Mouse (Mus musculus): Measurements from ENCODE around the gene Gm37240. TPM values are rescaled to one million over a fixed set of nuclear protein-coding genes. Genes with fewer than 3 reads are reported as not detected.
"Not testable (repeated sequence)": the region's sequence is repeated elsewhere in the genome, so short reads cannot be mapped to it uniquely, and the experiment has no call there.

Gm37240 gene
- total RNA-seq, 2 experiments from 2014 or later: 0.98 to 1.0 TPM

DNA sequence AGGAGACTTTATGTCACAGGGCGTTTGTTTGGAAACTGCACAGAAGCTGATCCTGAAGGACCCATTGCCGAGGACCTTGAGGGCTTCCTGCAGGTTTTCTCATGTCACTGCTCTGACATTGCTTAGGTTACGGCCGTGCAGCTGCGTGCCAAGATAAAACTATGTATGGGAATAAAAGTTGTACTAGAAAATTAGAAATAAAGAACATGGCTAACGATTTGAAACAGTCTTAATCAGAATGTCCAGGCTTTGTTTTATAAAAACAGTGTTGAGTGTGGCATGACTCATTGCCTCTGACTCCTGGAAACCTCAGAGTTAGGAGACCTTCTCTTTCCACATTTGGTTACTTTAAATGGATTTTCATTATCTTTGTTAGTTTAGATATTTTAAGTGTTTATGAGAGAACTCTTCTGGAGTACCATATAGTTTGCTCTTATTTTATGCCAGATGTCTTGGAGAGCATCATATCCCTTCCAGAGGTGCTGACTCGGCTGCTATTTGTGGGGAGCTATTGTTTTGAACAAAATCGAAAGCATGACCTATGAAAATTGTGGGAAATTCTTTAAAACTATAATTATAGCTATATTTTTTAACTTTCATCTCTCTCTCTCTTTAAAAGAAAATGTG lies 960.0 kb downstream of the Gm37240 start:
- DNase-seq (ENCODE audit: low spot score in 2 of 2): no peak

- DNase-seq (ENCODE audit: low spot score in 2 of 2): no peak
These were observed 961.2 kb downstream of the Gm37240 start for GRCm38 (mm10) chr3:84926140-84926539.

GRCm38 (mm10) chr3:84925229-84925628 lies 962.1 kb downstream of the Gm37240 start:
- DNase-seq (ENCODE audit: low spot score in 2 of 2): no peak

- no peak for DNase-seq (ENCODE audit: low spot score in 2 of 2)
These were observed 963.6 kb downstream of the Gm37240 start for GRCm38 (mm10) chr3:84923670-84924069.

GRCm38 (mm10) chr3:84923256-84923655 lies 964.1 kb downstream of the Gm37240 start:
- DNase-seq (ENCODE audit: low spot score in 2 of 2): no peak

DNA sequence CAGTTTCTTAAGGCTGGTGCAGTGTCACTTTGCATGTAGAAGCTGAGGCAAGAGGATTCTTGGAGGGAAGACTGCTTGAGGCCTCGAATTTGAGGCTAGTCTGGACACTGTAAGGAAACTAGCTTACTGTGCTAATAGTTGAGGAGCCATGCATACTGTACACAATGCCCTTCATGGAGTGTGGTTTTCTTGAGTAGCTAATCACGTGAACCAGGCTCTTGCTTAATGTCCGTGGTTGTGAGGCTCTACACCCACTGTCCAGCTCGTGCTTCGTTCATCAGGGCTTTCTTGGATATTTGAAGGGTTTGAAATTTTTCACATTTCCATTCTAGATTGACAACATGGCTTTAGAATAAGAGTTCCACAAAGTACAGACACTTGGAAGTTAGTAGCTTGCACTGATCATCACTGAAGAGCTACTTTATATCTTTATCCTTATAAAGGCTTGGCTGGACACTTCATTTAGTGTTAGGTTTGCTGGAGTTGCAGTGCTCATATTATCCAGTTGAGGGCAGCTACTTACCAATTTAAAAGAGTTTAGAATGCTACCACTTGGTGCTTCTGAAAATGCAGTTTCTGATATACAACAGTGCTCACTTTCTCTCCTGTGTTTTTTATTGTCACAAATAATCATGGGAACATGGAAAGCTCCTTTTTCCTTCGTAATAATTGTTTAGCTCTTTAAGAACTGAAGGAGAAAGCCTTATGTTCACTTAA lies 965.5 kb downstream of the Gm37240 start:
- peak in 1 of 2 experiments; percentile 65 for DNase-seq (ENCODE audit: low spot score in 2 of 2)

GRCm38 (mm10) chr3:84917903-84918679 lies 969.2 kb downstream of the Gm37240 start:
- no peak for DNase-seq (ENCODE audit: low spot score in 2 of 2)

- DNase-seq (ENCODE audit: low spot score in 2 of 2): no peak
These were observed 973.0 kb downstream of the Gm37240 start for GRCm38 (mm10) chr3:84914284-84914683.

- peak in 1 of 2 experiments; percentile 29 for DNase-seq (ENCODE audit: low spot score in 2 of 2)
These were observed 980.8 kb downstream of the Gm37240 start for GRCm38 (mm10) chr3:84906528-84906927.

DNA sequence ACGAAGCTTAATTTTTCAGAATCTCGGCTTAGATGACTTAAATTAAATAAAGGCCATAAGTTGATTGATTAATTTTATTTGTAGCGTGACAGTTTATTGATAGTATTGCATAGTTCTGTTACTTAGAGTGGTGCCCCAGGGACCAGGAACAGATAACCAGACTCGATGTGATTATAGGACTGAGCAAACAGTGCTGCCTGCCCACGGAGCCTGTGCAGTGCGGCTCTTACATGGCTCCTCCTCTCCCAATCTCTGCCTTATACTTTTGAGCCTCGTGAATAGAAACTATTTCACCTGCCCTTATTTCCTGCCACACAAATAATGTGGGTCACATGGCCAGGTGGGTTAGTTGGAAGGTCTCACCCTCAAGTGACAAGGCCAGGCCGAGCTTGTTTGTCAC lies 989.4 kb downstream of the Gm37240 start:
- DNase-seq (ENCODE audit: low spot score in 2 of 2): no peak

- DNase-seq (ENCODE audit: low spot score in 2 of 2): no peak
These were observed 996.3 kb downstream of the Gm37240 start for GRCm38 (mm10) chr3:84890983-84891382.

DNA sequence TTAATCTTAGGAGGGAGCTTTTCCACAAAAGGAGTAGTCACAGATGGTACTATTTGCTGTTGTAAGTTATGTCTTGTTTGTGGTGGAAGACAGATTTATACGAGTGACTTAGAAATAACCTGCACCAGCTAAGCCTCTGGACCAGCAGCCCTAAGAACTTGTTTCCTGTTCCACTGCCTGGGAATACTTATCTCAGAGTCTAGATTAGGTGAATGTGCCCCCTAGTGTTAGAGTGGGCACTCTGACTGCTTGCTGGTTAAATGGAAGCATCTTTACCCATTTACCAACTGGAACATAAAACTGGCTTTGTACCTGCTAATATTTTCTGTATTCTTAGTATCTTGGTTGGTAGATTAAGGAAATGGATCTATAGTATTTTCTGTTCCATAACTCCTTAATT lies 997.7 kb downstream of the Gm37240 start:
- peak in 1 of 2 experiments; percentile 38 for DNase-seq (ENCODE audit: low spot score in 2 of 2)

- DNase-seq (ENCODE audit: low spot score in 2 of 2): no peak
These were observed 1003.4 kb downstream of the Gm37240 start for GRCm38 (mm10) chr3:84883817-84884483.

- DNase-seq (ENCODE audit: low spot score in 2 of 2): no peak
These were observed 1011.1 kb downstream of the Gm37240 start for GRCm38 (mm10) chr3:84876211-84876610.

GRCm38 (mm10) chr3:84875306-84875705 lies 1012.0 kb downstream of the Gm37240 start:
- no peak for DNase-seq (ENCODE audit: low spot score in 2 of 2)

DNA sequence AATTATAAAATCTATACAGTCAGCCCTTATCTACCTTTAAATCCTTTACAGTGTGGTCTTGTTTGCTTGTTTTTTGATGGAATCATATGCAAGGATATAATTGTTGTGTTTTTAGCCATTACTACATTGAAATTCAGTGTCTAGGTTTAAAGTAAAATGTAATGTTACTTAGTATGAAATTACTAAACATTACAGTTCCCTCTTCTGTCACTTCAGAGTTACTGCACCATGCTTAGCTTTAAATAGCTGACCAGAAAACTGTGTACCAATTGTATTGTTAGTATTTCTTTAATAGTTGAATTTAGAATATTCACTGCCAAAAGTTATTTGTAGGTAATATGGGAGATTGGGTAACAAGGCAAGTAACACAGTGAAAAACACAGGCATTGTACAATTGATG lies 1017.2 kb downstream of the Gm37240 start:
- DNase-seq (ENCODE audit: low spot score in 2 of 2): no peak

DNA sequence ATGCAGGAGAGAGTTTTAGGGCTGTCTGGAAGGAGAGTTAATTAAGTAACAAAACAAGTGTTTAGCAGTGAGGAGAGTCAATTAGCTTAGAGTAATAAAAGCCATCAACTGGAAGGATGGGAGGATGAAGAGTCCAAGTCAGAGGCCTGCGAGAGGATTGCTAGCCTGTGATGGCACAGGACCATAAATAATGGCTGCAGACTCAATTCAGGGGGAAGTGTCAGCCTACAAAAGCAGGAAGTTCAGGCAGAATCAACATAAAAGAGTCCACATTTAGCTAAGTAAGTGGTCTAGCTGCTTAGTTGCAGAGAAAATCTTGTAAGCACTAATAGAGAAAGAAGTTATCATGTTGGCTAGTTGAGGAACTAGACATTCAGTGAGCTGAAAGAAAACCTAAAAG lies 1019.3 kb downstream of the Gm37240 start:
- no peak for DNase-seq (ENCODE audit: low spot score in 2 of 2)

DNA sequence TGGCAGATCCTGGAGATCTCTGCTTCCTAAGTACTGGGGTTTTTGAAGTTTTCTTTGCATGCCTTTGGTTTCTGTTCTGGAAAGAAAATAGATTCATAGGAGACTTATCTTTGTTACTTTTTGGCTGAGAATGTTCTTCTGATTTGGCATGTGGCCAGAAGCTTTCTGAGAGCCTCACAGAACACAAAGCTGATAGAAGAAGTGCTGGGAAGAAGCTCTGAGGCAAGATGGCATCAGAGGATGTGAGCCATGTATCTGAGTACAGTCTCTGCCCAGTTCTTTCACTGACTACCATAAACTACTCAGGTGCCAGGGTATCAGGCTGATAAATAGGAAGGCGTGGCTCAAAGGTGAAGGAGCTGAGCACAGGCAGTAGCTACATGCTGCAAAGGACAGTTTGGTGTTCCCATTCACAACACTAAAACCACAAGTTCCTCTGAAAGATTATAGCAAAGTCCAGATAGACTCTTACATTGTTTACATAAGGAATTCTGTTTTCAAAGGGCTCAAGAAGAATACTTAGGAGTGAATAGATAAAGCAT lies 1019.8 kb downstream of the Gm37240 start:
- peak in 1 of 2 experiments; percentile 12 for DNase-seq (ENCODE audit: low spot score in 2 of 2)

- no peak for DNase-seq (ENCODE audit: low spot score in 2 of 2)
These were observed 1020.5 kb downstream of the Gm37240 start for GRCm38 (mm10) chr3:84866866-84867265.

DNA sequence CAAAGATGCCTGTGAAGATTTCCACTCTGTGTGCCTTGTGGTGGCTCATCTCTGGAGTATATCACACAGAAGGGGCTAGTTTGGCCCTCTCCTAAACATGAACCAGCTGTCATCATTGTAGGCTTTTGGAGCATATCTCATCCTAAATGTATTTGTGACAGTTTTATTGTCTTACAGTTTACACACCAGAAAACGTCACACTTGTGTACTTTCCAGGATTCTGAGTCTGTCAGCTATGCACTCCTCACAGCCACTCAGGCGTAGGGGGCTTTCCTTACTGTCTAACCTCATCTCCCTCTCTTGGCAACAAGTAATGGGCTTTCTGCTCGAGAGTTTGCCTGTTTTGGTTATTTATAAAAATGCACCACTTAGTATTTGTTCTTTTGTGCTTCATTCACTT lies 1021.6 kb downstream of the Gm37240 start:
- DNase-seq (ENCODE audit: low spot score in 2 of 2): no peak

- not testable (repeated sequence) for DNase-seq (ENCODE audit: low spot score in 2 of 2)
These were observed 1025.5 kb downstream of the Gm37240 start for GRCm38 (mm10) chr3:84861817-84862216.

Measured in layer of hippocampus, postnatal 14 days (tissue).